Mouse (Mus musculus) hindbrain, embryonic 13.5 days (tissue): ENCODE data around the gene Naa80. TPM values are rescaled to one million over a fixed set of nuclear protein-coding genes. Genes with fewer than 3 reads are reported as not detected.
"Not testable (repeated sequence)": the region's sequence is repeated elsewhere in the genome, so short reads cannot be mapped to it uniquely, and the experiment has no call there.

Experiments
- ATAC-seq: fragments of 200-750 bp; cut with Nextera tagmentation; 2 replicates; pipeline ENCODE4 v1.8.0; 2017; ENCODE audit warnings: moderate TSS enrichment; ENCODE audit not compliant: low FRiP score
- H3K27ac ChIP-seq: fragments of 300-500 bp; sonication (generic); 2 replicates; pipeline ENCODE4 v1.5.1; 2015; ENCODE audit warnings: inconsistent platforms, mild to moderate bottlenecking, moderate library complexity
- H3K27me3 ChIP-seq: fragments of 300-500 bp; sonication (generic); 2 replicates; pipeline ENCODE4 v1.6.1; 2015; ENCODE audit warnings: mild to moderate bottlenecking, inconsistent platforms
- H3K36me3 ChIP-seq: fragments of 300-500 bp; sonication (generic); 2 replicates; pipeline ENCODE4 v1.6.1; 2015; ENCODE audit warnings: mild to moderate bottlenecking, inconsistent platforms
- H3K4me1 ChIP-seq: fragments of 300-500 bp; sonication (generic); replicated peaks from 2 replicates; pipeline ENCODE4 v1.6.1; 2015; ENCODE audit warnings: inconsistent platforms
- H3K4me2 ChIP-seq: fragments of 300-500 bp; sonication (generic); 2 replicates; pipeline ENCODE4 v1.6.1; 2015; ENCODE audit warnings: inconsistent platforms, mild to moderate bottlenecking, moderate library complexity
- H3K4me3 ChIP-seq: fragments of 300-500 bp; sonication (generic); 2 replicates; pipeline ENCODE4 v1.5.1; 2015; ENCODE audit warnings: mild to moderate bottlenecking, inconsistent platforms
- H3K9ac ChIP-seq: fragments of 300-500 bp; sonication (generic); 2 replicates; pipeline ENCODE4 v1.6.1; 2015; ENCODE audit warnings: mild to moderate bottlenecking, inconsistent platforms
- H3K9me3 ChIP-seq: fragments of 300-500 bp; sonication (generic); 2 replicates; pipeline ENCODE4 v1.6.1; 2016; ENCODE audit warnings: inconsistent platforms
- WGBS: fragments of 180-500 bp; shearing (Covaris S2); methylation state at CpG from one replicate; pipeline ENCODE4 v1.1.7; 2015; 5-methylcytosine and 5-hydroxymethylcytosine counted together
- polyA plus RNA-seq: library from polyadenylated mRNA; unstranded; fragments of >200 nt; fragmentation: Nextera tagmentation; extraction: Ambion mirVana; gene quantifications from 2 replicates; pipeline ENCODE4 v1.2.1, GENCODE M21; 2015

The Naa80 gene
- polyA plus RNA-seq, 1 experiment from 2014 or later = 14.1 TPM

DNA sequence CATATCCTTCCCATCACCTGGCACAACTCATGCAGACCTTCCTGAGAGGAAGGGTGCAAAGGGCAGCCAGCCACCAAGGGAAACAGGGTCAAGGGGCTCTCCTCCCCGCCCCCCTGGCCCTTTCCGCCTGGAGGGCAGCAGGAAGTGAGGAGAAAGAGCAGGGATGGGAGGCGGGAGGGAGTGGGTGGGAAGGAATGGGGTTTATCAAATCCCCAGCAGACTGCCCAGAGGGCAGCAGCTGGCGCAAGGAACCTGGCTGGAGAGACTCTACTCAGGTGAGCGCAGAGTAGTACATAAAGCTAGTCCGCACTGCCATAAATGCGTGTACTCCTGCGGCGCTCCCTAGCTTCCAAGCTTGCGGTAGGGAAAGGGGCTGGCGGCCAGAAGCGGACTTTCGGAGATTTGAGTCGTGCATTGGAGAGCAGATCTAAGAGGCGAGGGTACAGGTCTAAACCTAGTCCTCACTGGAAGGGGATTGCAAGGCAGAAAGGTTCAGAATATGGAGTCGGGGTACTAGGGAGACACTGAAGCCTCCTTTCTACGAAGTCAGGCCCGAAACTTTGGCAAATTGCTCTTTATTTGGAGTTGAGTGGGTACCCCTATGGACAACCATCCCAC lies 10.9 kb upstream of the Naa80 start, which contains the start of gene Hyal2:
TSS of gene Hyal2 (plus strand) at position 244 of the 618 bp plus-strand sequence.
- Histone ChIP-seq H3K9ac (peak within 1 kb of the TSS; percentile 94), H3K4me1 (peaks cover 64% of the 10 kb centered on the region), H3K27me3 (no peaks in the 10 kb centered on the region), H3K36me3 (peaks cover 42% of the 10 kb centered on the region), H3K27ac (peak within 1 kb of the TSS; percentile 85), H3K9me3 (no peaks in the 10 kb centered on the region), H3K4me2 (peak within 1 kb of the TSS; percentile 93), H3K4me3 (peak within 1 kb of the TSS; percentile 92)
- ATAC-seq = no peak
- WGBS = 7% methylated on average over 18 of the region's 18 CpGs

DNA sequence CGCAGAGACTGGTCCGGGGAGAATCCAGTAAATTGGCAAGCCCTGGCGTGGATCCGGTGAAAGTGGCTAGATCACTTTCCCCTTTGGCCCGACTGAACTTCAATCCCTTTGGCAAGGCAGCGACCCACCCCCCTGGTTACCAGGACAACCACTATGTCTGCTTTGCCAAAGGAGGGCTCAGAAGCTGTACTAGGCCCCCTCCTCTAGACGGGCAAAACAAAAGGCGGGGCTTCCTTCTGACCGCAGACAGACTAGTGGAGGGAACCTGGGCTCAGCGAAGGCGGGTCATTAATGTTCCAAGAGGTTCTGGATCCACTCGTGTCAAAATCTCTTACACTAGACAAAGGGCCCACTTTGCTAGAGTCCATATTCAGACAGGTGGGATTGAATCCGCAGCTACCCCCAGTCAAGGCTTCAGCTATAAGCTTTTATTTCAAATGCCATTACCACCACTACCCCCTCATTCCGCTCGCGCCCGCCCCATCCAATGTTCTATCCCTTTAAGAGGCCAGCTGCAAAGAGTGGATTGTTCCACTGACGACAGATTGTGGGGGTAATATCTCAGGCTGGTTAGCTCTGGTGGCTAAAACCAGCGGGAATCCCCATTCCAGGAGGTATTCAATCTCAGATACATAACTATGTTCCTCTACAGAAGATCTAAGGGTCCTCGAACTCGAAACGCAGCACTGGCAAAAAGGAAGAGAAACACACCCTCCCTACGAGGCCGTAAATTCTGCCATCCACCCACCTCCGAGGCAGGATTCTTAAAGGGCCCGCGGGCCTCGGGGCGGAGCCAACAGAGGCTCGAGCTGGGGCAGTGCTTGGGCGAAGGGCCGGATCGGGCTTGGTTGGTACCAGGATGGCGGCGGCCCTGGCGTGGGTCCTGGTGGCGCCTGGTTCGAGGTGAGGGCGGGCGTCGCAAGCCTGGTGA lies 10.1 kb upstream of the Naa80 start:
- Histone ChIP-seq H3K4me3 (peak overlapping the region; percentile 92), H3K4me2 (peak overlapping the region; percentile 93), H3K27me3 (no peaks in the 10 kb centered on the region), H3K27ac (peak overlapping the region; percentile 85), H3K9ac (peak overlapping the region; percentile 94), H3K4me1 (peaks cover 61% of the 10 kb centered on the region), H3K9me3 (no peaks in the 10 kb centered on the region), H3K36me3 (peaks cover 50% of the 10 kb centered on the region)
- under 1% methylated on average over 40 of the region's 41 CpGs for WGBS
- peak; percentile 88 for ATAC-seq

GRCm38 (mm10) chr9:107569270-107569669 lies 9.4 kb upstream of the Naa80 start:
- Histone ChIP-seq H3K9ac (peak overlapping the region; percentile 94), H3K4me1 (peaks cover 55% of the 10 kb centered on the region), H3K4me3 (peak overlapping the region; percentile 92), H3K9me3 (no peaks in the 10 kb centered on the region), H3K4me2 (peak overlapping the region; percentile 93), H3K36me3 (peaks cover 53% of the 10 kb centered on the region), H3K27me3 (no peaks in the 10 kb centered on the region), H3K27ac (peak overlapping the region; percentile 85)
- peak; percentile 27 for ATAC-seq
- WGBS = under 1% methylated on average over 23 of the region's 23 CpGs

DNA sequence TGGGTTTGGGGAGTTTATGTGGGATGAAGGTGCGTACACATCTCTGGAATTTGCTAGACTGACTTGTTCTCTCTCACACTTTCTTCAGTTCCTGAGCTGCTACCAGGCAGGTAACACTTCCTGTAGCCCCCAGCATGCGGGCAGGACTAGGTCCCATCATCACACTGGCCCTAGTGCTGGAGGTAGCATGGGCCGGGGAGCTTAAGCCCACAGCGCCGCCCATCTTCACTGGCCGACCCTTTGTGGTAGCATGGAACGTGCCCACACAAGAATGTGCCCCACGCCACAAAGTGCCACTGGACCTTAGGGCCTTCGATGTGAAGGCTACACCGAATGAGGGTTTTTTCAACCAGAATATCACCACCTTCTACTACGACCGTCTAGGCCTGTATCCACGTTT lies 8.7 kb upstream of the Naa80 start:
- no peaks in the 10 kb centered on the region for H3K9me3 ChIP-seq

GRCm38 (mm10) chr9:107570845-107571244 lies 7.8 kb upstream of the Naa80 start:
- H3K27ac ChIP-seq = peak overlapping the region; percentile 85; the same call in 1 of the 2 replicates
- 96% methylated on average over 21 of the region's 21 CpGs for WGBS
- H3K36me3 ChIP-seq = peaks cover 50% of the 10 kb centered on the region
- no peak for ATAC-seq
- no peaks in the 10 kb centered on the region for H3K27me3 ChIP-seq
- H3K9ac ChIP-seq = peak overlapping the region; percentile 94
- no peaks in the 10 kb centered on the region for H3K9me3 ChIP-seq
- H3K4me3 ChIP-seq = peak overlapping the region; percentile 92
- H3K4me1 ChIP-seq = peaks cover 48% of the 10 kb centered on the region
- peak overlapping the region; percentile 93 for H3K4me2 ChIP-seq

More for the DNA sequence above, 8.7 kb upstream of the Naa80 start:
- Histone ChIP-seq H3K36me3 (peaks cover 53% of the 10 kb centered on the region), H3K9ac (peak overlapping the region; percentile 94), H3K4me3 (peak overlapping the region; percentile 92), H3K4me2 (peak overlapping the region; percentile 93), H3K27ac (peak overlapping the region; percentile 85), H3K27me3 (no peaks in the 10 kb centered on the region), H3K4me1 (peaks cover 53% of the 10 kb centered on the region)
- no peak for ATAC-seq
- WGBS = 54% methylated on average over 13 of the region's 13 CpGs

DNA sequence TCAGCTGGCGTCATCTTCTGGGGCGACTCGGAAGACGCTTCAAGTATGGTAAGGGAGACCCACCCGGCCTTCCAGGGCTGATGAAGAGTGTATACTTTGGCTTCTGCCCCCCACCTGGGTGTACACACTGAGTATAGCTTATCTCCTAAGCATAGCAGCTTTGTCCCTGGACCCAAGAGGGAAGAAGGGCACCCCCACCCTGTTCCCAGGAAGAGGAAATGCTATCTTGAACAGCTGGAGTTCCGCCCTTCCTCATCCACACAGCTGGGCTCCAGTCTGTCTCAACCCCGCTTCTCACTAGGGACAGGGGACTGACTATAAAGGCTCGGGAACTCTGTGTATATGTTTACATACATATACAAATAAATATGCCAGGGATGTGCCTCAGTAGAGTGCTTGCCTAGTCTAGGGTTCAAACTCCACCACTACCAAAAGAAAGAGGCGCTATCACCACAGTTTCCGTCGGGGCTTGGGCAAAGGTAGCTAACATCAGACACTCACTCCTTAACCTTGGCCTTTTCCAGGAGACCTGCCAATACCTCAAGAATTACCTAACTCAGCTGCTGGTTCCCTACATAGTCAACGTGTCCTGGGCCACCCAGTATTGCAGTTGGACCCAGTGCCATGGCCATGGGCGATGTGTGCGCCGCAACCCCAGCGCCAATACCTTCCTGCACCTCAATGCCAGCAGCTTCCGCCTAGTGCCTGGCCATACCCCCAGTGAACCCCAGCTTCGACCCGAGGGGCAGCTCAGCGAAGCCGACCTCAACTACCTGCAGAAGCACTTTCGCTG lies 7.0 kb upstream of the Naa80 start:
- peak overlapping the region; percentile 94 for H3K9ac ChIP-seq
- peaks cover 52% of the 10 kb centered on the region for H3K4me1 ChIP-seq
- no peak for ATAC-seq
- WGBS = 93% methylated on average over 22 of the region's 22 CpGs
- no peaks in the 10 kb centered on the region for H3K27me3 ChIP-seq
- H3K4me2 ChIP-seq = peak overlapping the region; percentile 93
- no peaks in the 10 kb centered on the region for H3K9me3 ChIP-seq
- 0 out of 2 replicates have a peak overlapping the region, but pooled peaks have one; percentile 4 for H3K27ac ChIP-seq
- H3K4me3 ChIP-seq = no peak overlapping the region; the same call in 1 of the 2 replicates
- peaks cover 45% of the 10 kb centered on the region for H3K36me3 ChIP-seq

DNA sequence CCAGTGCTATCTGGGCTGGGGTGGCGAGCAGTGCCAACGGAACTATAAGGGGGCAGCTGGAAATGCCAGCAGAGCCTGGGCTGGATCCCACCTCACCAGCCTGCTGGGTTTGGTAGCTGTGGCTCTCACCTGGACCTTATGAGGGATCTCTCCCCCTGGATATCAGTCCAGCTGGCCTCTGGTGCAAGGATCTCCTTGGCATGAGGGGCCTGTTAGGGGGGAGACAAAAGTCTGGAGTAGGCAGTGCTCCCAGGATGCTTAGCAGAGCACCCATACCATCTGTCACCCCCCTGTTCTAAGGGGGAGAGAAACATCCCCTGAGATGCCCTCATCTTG lies 6.4 kb upstream of the Naa80 start:
- peaks cover 45% of the 10 kb centered on the region for H3K36me3 ChIP-seq
- H3K27me3 ChIP-seq = no peaks in the 10 kb centered on the region
- peak overlapping the region; percentile 3; the same call in 1 of the 2 replicates for H3K4me2 ChIP-seq
- no peak overlapping the region for H3K4me3 ChIP-seq
- H3K4me1 ChIP-seq = peaks cover 54% of the 10 kb centered on the region
- 0 out of 2 replicates have a peak overlapping the region, but pooled peaks have one; percentile 4 for H3K27ac ChIP-seq
- 100% methylated on average over 2 of the region's 2 CpGs for WGBS
- ATAC-seq = no peak
- peak overlapping the region; percentile 10; the same call in 1 of the 2 replicates for H3K9ac ChIP-seq
- no peaks in the 10 kb centered on the region for H3K9me3 ChIP-seq

DNA sequence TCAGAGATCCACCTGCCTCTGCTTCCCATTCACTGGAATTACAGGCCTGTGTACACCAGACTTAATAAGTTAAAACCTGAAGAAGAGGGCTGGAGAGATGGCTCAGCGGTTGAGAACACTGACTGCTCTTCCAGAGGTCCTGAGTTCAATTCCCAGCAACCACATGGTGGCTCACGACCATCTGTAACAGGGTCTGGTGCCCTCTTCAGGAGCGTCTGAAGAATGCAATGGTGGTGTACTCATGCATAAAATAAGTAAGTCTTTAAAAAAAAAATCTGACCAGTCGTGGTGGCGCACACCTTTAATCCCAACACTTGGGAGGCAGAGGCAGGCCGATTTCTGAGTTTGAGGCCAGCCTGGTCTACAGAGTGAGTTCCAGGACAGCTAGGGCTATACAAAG lies 4.9 kb upstream of the Naa80 start:
- not testable (repeated sequence) for H3K27me3 ChIP-seq, H3K4me3 ChIP-seq, H3K9ac ChIP-seq, ATAC-seq, H3K27ac ChIP-seq, H3K9me3 ChIP-seq, H3K4me2 ChIP-seq
- H3K4me1 ChIP-seq = peaks cover 49% of the 10 kb centered on the region
- peaks cover 45% of the 10 kb centered on the region for H3K36me3 ChIP-seq
- 82% methylated on average over 6 of the region's 6 CpGs for WGBS

GRCm38 (mm10) chr9:107575579-107576356 lies 2.9 kb upstream of the Naa80 start:
- H3K4me1 ChIP-seq = peaks cover 52% of the 10 kb centered on the region
- H3K27me3 ChIP-seq = no peaks in the 10 kb centered on the region
- H3K4me2 ChIP-seq = no peak overlapping the region
- no peak for ATAC-seq
- no peaks in the 10 kb centered on the region for H3K9me3 ChIP-seq
- 88% methylated on average over 14 of the region's 14 CpGs for WGBS
- no peak overlapping the region for H3K4me3 ChIP-seq
- H3K36me3 ChIP-seq = peaks cover 43% of the 10 kb centered on the region
- H3K27ac ChIP-seq = no peak overlapping the region
- no peak overlapping the region for H3K9ac ChIP-seq

DNA sequence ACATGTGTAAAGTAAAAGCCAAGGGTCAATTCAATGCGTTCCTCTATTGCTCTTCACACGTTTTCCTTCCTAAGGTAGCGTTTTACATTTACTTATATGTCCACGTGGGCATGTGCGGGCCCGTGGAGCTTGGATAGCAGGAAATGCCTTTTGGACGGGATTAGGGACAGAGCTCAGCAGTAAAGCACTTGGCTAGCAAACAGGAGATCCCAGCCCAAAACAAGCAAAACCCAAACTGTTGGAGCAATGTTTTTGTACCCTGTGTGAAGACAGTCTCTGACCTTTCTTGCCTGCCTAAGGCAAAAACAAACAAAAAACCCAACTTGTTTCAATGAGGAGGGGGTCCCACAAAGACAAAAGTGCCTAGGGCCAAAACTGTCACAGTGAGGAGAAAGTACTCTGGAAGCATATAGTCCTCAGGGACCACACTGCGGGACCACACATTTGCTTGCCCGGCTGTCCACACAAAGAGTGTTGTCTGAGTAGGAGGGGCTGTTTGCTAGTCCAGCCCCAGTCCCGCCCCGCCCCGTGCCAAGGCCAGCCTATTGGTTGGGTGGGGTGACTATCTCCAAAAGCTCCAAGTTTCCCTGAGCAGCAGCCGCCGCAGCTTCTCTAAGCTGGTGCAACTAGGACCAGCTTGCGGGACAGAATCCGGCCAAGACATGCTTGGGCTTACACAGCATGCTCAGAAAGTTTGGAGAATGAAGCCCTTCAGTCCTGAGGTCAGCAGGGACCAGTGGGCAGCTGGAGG lies 2.2 kb upstream of the Naa80 start, which contains the start of gene Hyal1:
TSS of gene Hyal1 (plus strand) at position 571 of the 751 bp plus-strand sequence.
- Histone ChIP-seq H3K36me3 (peaks cover 35% of the 10 kb centered on the region), H3K4me3 (peak within 1 kb of the TSS; percentile 20), H3K9me3 (no peaks in the 10 kb centered on the region), H3K4me1 (peaks cover 52% of the 10 kb centered on the region), H3K27me3 (no peaks in the 10 kb centered on the region), H3K27ac (no peak within 1 kb of the TSS; the same call in 1 of the 2 replicates), H3K4me2 (peak within 1 kb of the TSS; percentile 48), H3K9ac (peak within 1 kb of the TSS; percentile 26)
- WGBS = 32% methylated on average over 16 of the region's 16 CpGs
- ATAC-seq = peak; percentile 16; the same call in 1 of the 2 replicates
